Comparison of ENCODE assay signal across 15 mouse cellular contexts in genomic region chr7:107341519-107342190, GRCm38 (mm10). TPM values are rescaled to one million over a fixed set of nuclear protein-coding genes. Genes with fewer than 3 reads are reported as not detected.
DNase-seq lines count a peak whose midpoint lies in the region; ATAC-seq and TF ChIP-seq lines count a peak whose summit lies in the region.
"Had no signal": no experiment of that assay in that cellular context is flagged by ENCODE, and none has a peak within 500 bp of the region (broad histone marks: within the 10 kb centered on the region; RNA-seq: fewer than 3 reads in every experiment).

No protein-coding gene starts in this region.

- TF ChIP-seq CTCF in hindbrain, postnatal 0 days (IDR thresholded peaks at IDR 0.05; ENCODE audit: low read depth) = no peak

- peak; percentile 32 for DNase-seq in hindbrain, embryonic 14.5 days (ENCODE audit: low spot score)
- no peak for DNase-seq in hindbrain, postnatal 0 days (ENCODE audit: low spot score)
- DNase-seq in ES-CJ7 (ENCODE audit: low read depth, low spot score) = peak; percentile 51
- DNase-seq in lung, postnatal 36 days = peak; percentile 27
- no peak for DNase-seq in thymus, postnatal 36 days
- DNase-seq in adrenal gland, postnatal 25 days = no peak
- DNase-seq: adrenal gland, adult 2 months; right cerebral cortex, postnatal 25 days; thymus, adult 2 months had no signal

- no peaks in the 10 kb centered on the region for H3K27me3 ChIP-seq in hindbrain, embryonic 14.5 days (ENCODE audit: control insufficient read depth, insufficient read depth, low read length)
- no peaks in the 10 kb centered on the region for H3K27me3 ChIP-seq in hindbrain, postnatal 0 days (ENCODE audit: insufficient read depth, low read length)
- no peaks in the 10 kb centered on the region for H3K27me3 ChIP-seq in forebrain, embryonic 12.5 days
- H3K27me3 ChIP-seq: limb, embryonic 12.5 days had no signal

- no peaks in the 10 kb centered on the region for H3K4me1 ChIP-seq in hindbrain, embryonic 14.5 days (replicated peaks; ENCODE audit: control insufficient read depth, insufficient read depth, low read length)
- H3K4me1 ChIP-seq in hindbrain, postnatal 0 days (ENCODE audit: insufficient read depth, low read length) = 0 out of 2 replicates have a peak, but pooled peaks cover 3% of the 10 kb centered on the region
- H3K4me1 ChIP-seq in forebrain, embryonic 12.5 days = peaks cover 4% of the 10 kb centered on the region; the same call in 1 of the 2 replicates
- H3K4me1 ChIP-seq: heart, embryonic 10.5 days had no signal

- H3K4me2 ChIP-seq in hindbrain, embryonic 14.5 days (replicated peaks) = no peak overlapping the region
- no peak overlapping the region for H3K4me2 ChIP-seq in hindbrain, postnatal 0 days (ENCODE audit: low read depth, low read length)
- H3K4me2 ChIP-seq in forebrain, embryonic 12.5 days = no peak overlapping the region
- H3K4me2 ChIP-seq: limb, embryonic 12.5 days; midbrain, embryonic 11.5 days had no signal

- ATAC-seq in hindbrain, embryonic 14.5 days (ENCODE audit: low FRiP score) = peak; percentile 72; the same call in 1 of the 2 replicates
- ATAC-seq in hindbrain, postnatal 0 days = no peak
- ATAC-seq in forebrain, embryonic 12.5 days (ENCODE audit: low FRiP score) = peak; percentile 53; the same call in 1 of the 2 replicates

- no peaks in the 10 kb centered on the region for H3K36me3 ChIP-seq in hindbrain, embryonic 14.5 days (replicated peaks; ENCODE audit: control insufficient read depth, insufficient read depth)
- H3K36me3 ChIP-seq in hindbrain, postnatal 0 days (ENCODE audit: insufficient read depth, low read length) = no peaks in the 10 kb centered on the region
- H3K36me3 ChIP-seq in forebrain, embryonic 12.5 days (replicated peaks) = no peaks in the 10 kb centered on the region
- H3K36me3 ChIP-seq: heart, embryonic 10.5 days; limb, embryonic 12.5 days had no signal

- no peak overlapping the region for H3K9ac ChIP-seq in hindbrain, embryonic 14.5 days
- no peak overlapping the region for H3K9ac ChIP-seq in hindbrain, postnatal 0 days (replicated peaks; ENCODE audit: low read length)
- H3K9ac ChIP-seq in forebrain, embryonic 12.5 days = no peak overlapping the region
- H3K9ac ChIP-seq: limb, embryonic 12.5 days had no signal

- H3K27ac ChIP-seq in hindbrain, embryonic 14.5 days = no peak overlapping the region
- no peak overlapping the region for H3K27ac ChIP-seq in hindbrain, postnatal 0 days
- no peak overlapping the region for H3K27ac ChIP-seq in forebrain, embryonic 12.5 days
- H3K27ac ChIP-seq: heart, embryonic 10.5 days; limb, embryonic 12.5 days had no signal

- H3K9me3 ChIP-seq in hindbrain, embryonic 14.5 days (ENCODE audit: control insufficient read depth, low read length) = no peaks in the 10 kb centered on the region
- H3K9me3 ChIP-seq in hindbrain, postnatal 0 days (ENCODE audit: low read length) = no peaks in the 10 kb centered on the region
- H3K9me3 ChIP-seq in forebrain, embryonic 12.5 days = no peaks in the 10 kb centered on the region
- H3K9me3 ChIP-seq: heart, embryonic 10.5 days; limb, embryonic 12.5 days had no signal

- H3K4me3 ChIP-seq in hindbrain, embryonic 14.5 days (replicated peaks; ENCODE audit: low read length) = no peak overlapping the region
- no peak overlapping the region for H3K4me3 ChIP-seq in hindbrain, postnatal 0 days (ENCODE audit: low read length)
- H3K4me3 ChIP-seq in forebrain, embryonic 12.5 days (replicated peaks) = no peak overlapping the region
- H3K4me3 ChIP-seq: heart, embryonic 10.5 days; limb, embryonic 12.5 days had no signal

- 41% methylated on average over 8 of the region's 8 CpGs for WGBS in hindbrain, embryonic 14.5 days
- 38% methylated on average over 8 of the region's 8 CpGs for WGBS in hindbrain, postnatal 0 days
- WGBS in forebrain, embryonic 12.5 days = 51% methylated on average over 8 of the region's 8 CpGs

RNA-seq across cellular contexts. Expression of gene Syt9, which starts 28.9 kb away (rescaled TPM):
- 13.2 and 16.8 TPM in 2 replicates for polyA plus RNA-seq in hindbrain, embryonic 14.5 days (2014; fragmentation: Nextera tagmentation; extraction: Ambion mirVana)
- 30.0 and 63.9 TPM in 2 replicates for total RNA-seq in hindbrain, postnatal 0 days (2014; rRNA removed)
- 10.3 and 12.4 TPM in 2 replicates for polyA plus RNA-seq in hindbrain, postnatal 0 days (2015; fragmentation: Nextera tagmentation; extraction: Ambion mirVana)
- polyA plus RNA-seq in forebrain, embryonic 12.5 days (2016; fragmentation: Nextera tagmentation; extraction: Ambion mirVana) = 5.7 and 6.8 TPM in 2 replicates
- 2.2 and 3.6 TPM in 2 replicates for total RNA-seq in adrenal gland, postnatal 25 days (2021)
- total RNA-seq: hematopoietic stem cell, adult 5-6 weeks had no signal
- polyA plus RNA-seq: C2C12 had no signal

Comparison
In these comparisons a context has a peak if more than half of its experiments do, and no peak if none do; other contexts are left out.
1. DNase-seq: peak in hindbrain, embryonic 14.5 days (single experiment), ES-CJ7 (single experiment) and lung, postnatal 36 days (single experiment); none in hindbrain, postnatal 0 days (single experiment), thymus, postnatal 36 days (0 of 2) and adrenal gland, postnatal 25 days (single experiment).